Mouse (Mus musculus): Measurements from ENCODE around the gene Sh3glb1. TPM values are rescaled to one million over a fixed set of nuclear protein-coding genes. Genes with fewer than 3 reads are reported as not detected.

The Sh3glb1 gene
- polyA plus RNA-seq, 1 experiment from 2014 or later, result 115 TPM

GRCm38 (mm10) chr3:144686146-144686545 is 34.0 kb downstream of the Sh3glb1 start:
- no peaks in the 10 kb centered on the region for H3K9me3 ChIP-seq
- H3K9ac ChIP-seq, result no peak overlapping the region
- 84% methylated on average over 5 of the region's 5 CpGs for WGBS
- no peak overlapping the region for H3K4me2 ChIP-seq
- H3K27me3 ChIP-seq, result no peaks in the 10 kb centered on the region
- H3K36me3 ChIP-seq, result peaks cover 19% of the 10 kb centered on the region; the same call in 1 of the 2 replicates
- H3K4me1 ChIP-seq, result peaks cover 10% of the 10 kb centered on the region; the same call in 1 of the 2 replicates
- H3K4me3 ChIP-seq, result no peak overlapping the region
- ATAC-seq (ENCODE audit: borderline replicate concordance, extremely low read depth, low FRiP score, low TSS enrichment), result no peak
- no peak overlapping the region for H3K27ac ChIP-seq

- WGBS, result 83% methylated on average over 12 of the region's 12 CpGs
- Histone ChIP-seq H3K27me3 (no peaks in the 10 kb centered on the region), H3K36me3 (peaks cover 12% of the 10 kb centered on the region; the same call in 1 of the 2 replicates), H3K9me3 (no peaks in the 10 kb centered on the region), H3K4me3 (no peak overlapping the region), H3K4me2 (no peak overlapping the region), H3K27ac (no peak overlapping the region), H3K9ac (no peak overlapping the region), H3K4me1 (no peaks in the 10 kb centered on the region)
- no peak for ATAC-seq (ENCODE audit: borderline replicate concordance, extremely low read depth, low FRiP score, low TSS enrichment)
These were observed 36.9 kb downstream of the Sh3glb1 start for GRCm38 (mm10) chr3:144683136-144683814.

GRCm38 (mm10) chr3:144681542-144681941 is 38.6 kb downstream of the Sh3glb1 start:
- Histone ChIP-seq H3K4me1 (no peaks in the 10 kb centered on the region), H3K27ac (no peak overlapping the region), H3K27me3 (no peaks in the 10 kb centered on the region), H3K9ac (no peak overlapping the region), H3K9me3 (no peaks in the 10 kb centered on the region), H3K4me3 (no peak overlapping the region), H3K36me3 (0 out of 2 replicates have a peak, but pooled peaks cover 6% of the 10 kb centered on the region), H3K4me2 (no peak overlapping the region)
- ATAC-seq (ENCODE audit: borderline replicate concordance, extremely low read depth, low FRiP score, low TSS enrichment), result no peak
- WGBS, result 68% methylated on average over 5 of the region's 5 CpGs

- WGBS, result 87% methylated on average over 8 of the region's 8 CpGs
These were observed 40.4 kb downstream of the Sh3glb1 start for GRCm38 (mm10) chr3:144679701-144680159.

GRCm38 (mm10) chr3:144679137-144679536 is 41.0 kb downstream of the Sh3glb1 start:
- H3K9me3 ChIP-seq, result no peaks in the 10 kb centered on the region
- no peak overlapping the region for H3K27ac ChIP-seq
- no peak overlapping the region for H3K4me3 ChIP-seq
- H3K4me1 ChIP-seq, result no peaks in the 10 kb centered on the region
- H3K27me3 ChIP-seq, result no peaks in the 10 kb centered on the region
- H3K36me3 ChIP-seq, result no peaks in the 10 kb centered on the region
- no peak overlapping the region for H3K9ac ChIP-seq
- WGBS, result 49% methylated on average over 4 of the region's 4 CpGs
- no peak for ATAC-seq (ENCODE audit: borderline replicate concordance, extremely low read depth, low FRiP score, low TSS enrichment)
- no peak overlapping the region for H3K4me2 ChIP-seq

More at GRCm38 (mm10) chr3:144679701-144680159, 40.4 kb downstream of the Sh3glb1 start:
- ATAC-seq (ENCODE audit: borderline replicate concordance, extremely low read depth, low FRiP score, low TSS enrichment), result no peak
- Histone ChIP-seq H3K27me3 (no peaks in the 10 kb centered on the region), H3K9me3 (no peaks in the 10 kb centered on the region), H3K9ac (no peak overlapping the region), H3K4me3 (no peak overlapping the region), H3K4me1 (no peaks in the 10 kb centered on the region), H3K27ac (no peak overlapping the region), H3K36me3 (no peaks in the 10 kb centered on the region), H3K4me2 (no peak overlapping the region)

- Histone ChIP-seq H3K4me1 (no peaks in the 10 kb centered on the region), H3K4me2 (no peak overlapping the region), H3K9me3 (no peaks in the 10 kb centered on the region), H3K4me3 (no peak overlapping the region), H3K27me3 (no peaks in the 10 kb centered on the region), H3K9ac (no peak overlapping the region), H3K27ac (no peak overlapping the region), H3K36me3 (no peaks in the 10 kb centered on the region)
- 83% methylated on average over 6 of the region's 6 CpGs for WGBS
- ATAC-seq (ENCODE audit: borderline replicate concordance, extremely low read depth, low FRiP score, low TSS enrichment), result no peak
These were observed 42.4 kb downstream of the Sh3glb1 start for GRCm38 (mm10) chr3:144677751-144678150.

GRCm38 (mm10) chr3:144676249-144676648 is 43.9 kb downstream of the Sh3glb1 start:
- Histone ChIP-seq H3K4me2 (no peak overlapping the region), H3K9ac (no peak overlapping the region), H3K4me3 (no peak overlapping the region), H3K27ac (no peak overlapping the region), H3K4me1 (no peaks in the 10 kb centered on the region), H3K36me3 (no peaks in the 10 kb centered on the region), H3K9me3 (no peaks in the 10 kb centered on the region), H3K27me3 (no peaks in the 10 kb centered on the region)
- 83% methylated on average over 9 of the region's 9 CpGs for WGBS
- ATAC-seq (ENCODE audit: borderline replicate concordance, extremely low read depth, low FRiP score, low TSS enrichment), result no peak

- no peak overlapping the region for H3K9ac ChIP-seq
- no peak overlapping the region for H3K27ac ChIP-seq
- WGBS, result 59% methylated on average over 8 of the region's 8 CpGs
- H3K4me3 ChIP-seq, result no peak overlapping the region
- no peak for ATAC-seq (ENCODE audit: borderline replicate concordance, extremely low read depth, low FRiP score, low TSS enrichment)
- H3K4me1 ChIP-seq, result no peaks in the 10 kb centered on the region
- H3K4me2 ChIP-seq, result no peak overlapping the region
- H3K9me3 ChIP-seq, result no peaks in the 10 kb centered on the region
- H3K36me3 ChIP-seq, result no peaks in the 10 kb centered on the region
- no peaks in the 10 kb centered on the region for H3K27me3 ChIP-seq
These were observed 48.1 kb downstream of the Sh3glb1 start for GRCm38 (mm10) chr3:144672016-144672415.

GRCm38 (mm10) chr3:144669944-144670874 is 49.9 kb downstream of the Sh3glb1 start:
- no peak overlapping the region for H3K27ac ChIP-seq
- H3K4me1 ChIP-seq, result no peaks in the 10 kb centered on the region
- H3K4me3 ChIP-seq, result no peak overlapping the region
- no peak overlapping the region for H3K4me2 ChIP-seq
- peak; percentile 78; the same call in 1 of the 2 replicates for ATAC-seq (ENCODE audit: borderline replicate concordance, extremely low read depth, low FRiP score, low TSS enrichment)
- H3K9me3 ChIP-seq, result no peaks in the 10 kb centered on the region
- H3K36me3 ChIP-seq, result no peaks in the 10 kb centered on the region
- no peak overlapping the region for H3K9ac ChIP-seq
- 51% methylated on average over 14 of the region's 14 CpGs for WGBS
- H3K27me3 ChIP-seq, result no peaks in the 10 kb centered on the region

- H3K9me3 ChIP-seq, result no peaks in the 10 kb centered on the region
- no peaks in the 10 kb centered on the region for H3K4me1 ChIP-seq
- H3K27ac ChIP-seq, result no peak overlapping the region
- H3K4me2 ChIP-seq, result no peak overlapping the region
- no peaks in the 10 kb centered on the region for H3K27me3 ChIP-seq
- H3K36me3 ChIP-seq, result no peaks in the 10 kb centered on the region
- WGBS, result 78% methylated on average over 11 of the region's 11 CpGs
- no peak overlapping the region for H3K9ac ChIP-seq
- no peak for ATAC-seq (ENCODE audit: borderline replicate concordance, extremely low read depth, low FRiP score, low TSS enrichment)
- no peak overlapping the region for H3K4me3 ChIP-seq
These were observed 50.7 kb downstream of the Sh3glb1 start for GRCm38 (mm10) chr3:144669457-144669864.

GRCm38 (mm10) chr3:144668949-144669348 is 51.2 kb downstream of the Sh3glb1 start:
- Histone ChIP-seq H3K36me3 (no peaks in the 10 kb centered on the region), H3K4me3 (no peak overlapping the region), H3K9me3 (no peaks in the 10 kb centered on the region), H3K27me3 (no peaks in the 10 kb centered on the region), H3K9ac (no peak overlapping the region), H3K4me1 (no peaks in the 10 kb centered on the region), H3K4me2 (no peak overlapping the region), H3K27ac (no peak overlapping the region)
- ATAC-seq (ENCODE audit: borderline replicate concordance, extremely low read depth, low FRiP score, low TSS enrichment), result no peak
- 90% methylated on average over 2 of the region's 2 CpGs for WGBS

GRCm38 (mm10) chr3:144668039-144668438 is 52.1 kb downstream of the Sh3glb1 start:
- 80% methylated on average over 9 of the region's 9 CpGs for WGBS
- Histone ChIP-seq H3K9ac (no peak overlapping the region), H3K4me3 (no peak overlapping the region), H3K4me1 (no peaks in the 10 kb centered on the region), H3K27me3 (no peaks in the 10 kb centered on the region), H3K36me3 (no peaks in the 10 kb centered on the region), H3K27ac (no peak overlapping the region), H3K9me3 (no peaks in the 10 kb centered on the region), H3K4me2 (no peak overlapping the region)
- no peak for ATAC-seq (ENCODE audit: borderline replicate concordance, extremely low read depth, low FRiP score, low TSS enrichment)
